Mouse (Mus musculus): ENCODE results near the gene Ear1. TPM values are rescaled to one million over a fixed set of nuclear protein-coding genes. Genes with fewer than 3 reads are reported as not detected.
"Not testable (repeated sequence)": the region's sequence is repeated elsewhere in the genome, so short reads cannot be mapped to it uniquely, and the experiment has no call there.

The Ear1 gene
- polyA plus RNA-seq (2015; fragmentation: Nextera tagmentation; extraction: Ambion mirVana) = 16.2 and 16.7 TPM in 2 replicates

- not testable (repeated sequence) for H3K4me3 ChIP-seq (ENCODE audit: low read depth, low read length); H3K4me2 ChIP-seq (ENCODE audit: low read depth, low read length); H3K36me3 ChIP-seq (ENCODE audit: control insufficient read depth, insufficient read depth); ATAC-seq (ENCODE audit: low read depth); H3K9me3 ChIP-seq (replicated peaks; ENCODE audit: control insufficient read depth, low read length); H3K27ac ChIP-seq (ENCODE audit: low read length); H3K9ac ChIP-seq (ENCODE audit: low read depth, low read length); H3K27me3 ChIP-seq (ENCODE audit: control insufficient read depth, insufficient read depth, low read depth, low read length); H3K4me1 ChIP-seq (ENCODE audit: control insufficient read depth, low read depth, low read length)
- 84% methylated on average over 3 of the region's 3 CpGs for WGBS (ENCODE audit: insufficient replicate concordance)
These were observed at the start of gene Ear1 for GRCm38 (mm10) chr14:43875417-43875816. TSS of gene Ear1 (minus strand) at chr14:43875517.

GRCm38 (mm10) chr14:43924688-43925403 is 49.5 kb upstream of the Ear1 start, which contains the start of gene Gm8113:
TSS of gene Gm8113 (plus strand) at chr14:43925390.
- not testable (repeated sequence) for H3K4me1 ChIP-seq (ENCODE audit: control insufficient read depth, low read depth, low read length); H3K36me3 ChIP-seq (ENCODE audit: control insufficient read depth, insufficient read depth); H3K27me3 ChIP-seq (ENCODE audit: control insufficient read depth, insufficient read depth, low read depth, low read length); H3K9me3 ChIP-seq (replicated peaks; ENCODE audit: control insufficient read depth, low read length)
- Histone ChIP-seq H3K9ac (ENCODE audit: low read depth, low read length) (peak within 1 kb of the TSS; percentile 64), H3K4me3 (ENCODE audit: low read depth, low read length) (peak within 1 kb of the TSS; percentile 67), H3K27ac (ENCODE audit: low read length) (peak within 1 kb of the TSS; percentile 67), H3K4me2 (ENCODE audit: low read depth, low read length) (peak within 1 kb of the TSS; percentile 70)
- ATAC-seq (ENCODE audit: low read depth) = peak; percentile 85
- 9% methylated on average over 10 of the region's 10 CpGs for WGBS (ENCODE audit: insufficient replicate concordance)

- H3K27me3 ChIP-seq (ENCODE audit: control insufficient read depth, insufficient read depth, low read depth, low read length); H3K36me3 ChIP-seq (ENCODE audit: control insufficient read depth, insufficient read depth); H3K4me2 ChIP-seq (ENCODE audit: low read depth, low read length); ATAC-seq (ENCODE audit: low read depth); H3K27ac ChIP-seq (ENCODE audit: low read length); H3K4me1 ChIP-seq (ENCODE audit: control insufficient read depth, low read depth, low read length); H3K9ac ChIP-seq (ENCODE audit: low read depth, low read length); H3K9me3 ChIP-seq (replicated peaks; ENCODE audit: control insufficient read depth, low read length); H3K4me3 ChIP-seq (ENCODE audit: low read depth, low read length): not testable (repeated sequence)
- 67% methylated on average over 3 of the region's 3 CpGs for WGBS (ENCODE audit: insufficient replicate concordance)
These were observed 48.1 kb upstream of the Ear1 start, which contains the start of gene Ear10 for GRCm38 (mm10) chr14:43923459-43923858. TSS of gene Ear10 (minus strand) at chr14:43923559.

- not testable (repeated sequence) for H3K9ac ChIP-seq (ENCODE audit: low read depth, low read length); H3K4me3 ChIP-seq (ENCODE audit: low read depth, low read length); H3K36me3 ChIP-seq (ENCODE audit: control insufficient read depth, insufficient read depth)
These were observed 42.9 kb upstream of the Ear1 start for GRCm38 (mm10) chr14:43918214-43918613.

GRCm38 (mm10) chr14:43898577-43898976 is 23.3 kb upstream of the Ear1 start:
- not testable (repeated sequence) for H3K4me3 ChIP-seq (ENCODE audit: low read depth, low read length); H3K4me1 ChIP-seq (ENCODE audit: control insufficient read depth, low read depth, low read length); H3K4me2 ChIP-seq (ENCODE audit: low read depth, low read length); H3K9me3 ChIP-seq (replicated peaks; ENCODE audit: control insufficient read depth, low read length); H3K27me3 ChIP-seq (ENCODE audit: control insufficient read depth, insufficient read depth, low read depth, low read length); H3K27ac ChIP-seq (ENCODE audit: low read length); ATAC-seq (ENCODE audit: low read depth); H3K9ac ChIP-seq (ENCODE audit: low read depth, low read length); H3K36me3 ChIP-seq (ENCODE audit: control insufficient read depth, insufficient read depth)
- WGBS (ENCODE audit: insufficient replicate concordance) = 64% methylated on average over 3 of the region's 3 CpGs

More at GRCm38 (mm10) chr14:43918214-43918613, 42.9 kb upstream of the Ear1 start:
- not testable (repeated sequence) for H3K27ac ChIP-seq (ENCODE audit: low read length); H3K4me2 ChIP-seq (ENCODE audit: low read depth, low read length); H3K4me1 ChIP-seq (ENCODE audit: control insufficient read depth, low read depth, low read length); H3K27me3 ChIP-seq (ENCODE audit: control insufficient read depth, insufficient read depth, low read depth, low read length); H3K9me3 ChIP-seq (replicated peaks; ENCODE audit: control insufficient read depth, low read length); ATAC-seq (ENCODE audit: low read depth)

- not testable (repeated sequence) for H3K9ac ChIP-seq (ENCODE audit: low read depth, low read length); H3K4me3 ChIP-seq (ENCODE audit: low read depth, low read length); H3K9me3 ChIP-seq (replicated peaks; ENCODE audit: control insufficient read depth, low read length); H3K4me1 ChIP-seq (ENCODE audit: control insufficient read depth, low read depth, low read length); H3K4me2 ChIP-seq (ENCODE audit: low read depth, low read length); H3K36me3 ChIP-seq (ENCODE audit: control insufficient read depth, insufficient read depth); ATAC-seq (ENCODE audit: low read depth); H3K27me3 ChIP-seq (ENCODE audit: control insufficient read depth, insufficient read depth, low read depth, low read length); H3K27ac ChIP-seq (ENCODE audit: low read length)
- 13% methylated on average over 1 of the region's 2 CpGs for WGBS (ENCODE audit: insufficient replicate concordance)
These were observed 20.0 kb upstream of the Ear1 start for GRCm38 (mm10) chr14:43895357-43895756.

GRCm38 (mm10) chr14:43891288-43891687 is 16.0 kb upstream of the Ear1 start:
- not testable (repeated sequence) for H3K27me3 ChIP-seq (ENCODE audit: control insufficient read depth, insufficient read depth, low read depth, low read length); H3K36me3 ChIP-seq (ENCODE audit: control insufficient read depth, insufficient read depth); H3K4me1 ChIP-seq (ENCODE audit: control insufficient read depth, low read depth, low read length); H3K9me3 ChIP-seq (replicated peaks; ENCODE audit: control insufficient read depth, low read length); ATAC-seq (ENCODE audit: low read depth); H3K27ac ChIP-seq (ENCODE audit: low read length); H3K4me2 ChIP-seq (ENCODE audit: low read depth, low read length); H3K9ac ChIP-seq (ENCODE audit: low read depth, low read length); H3K4me3 ChIP-seq (ENCODE audit: low read depth, low read length)
- WGBS (ENCODE audit: insufficient replicate concordance) = 73% methylated on average over 1 of the region's 1 CpGs

- H3K4me1 ChIP-seq (ENCODE audit: control insufficient read depth, low read depth, low read length); H3K36me3 ChIP-seq (ENCODE audit: control insufficient read depth, insufficient read depth); H3K9me3 ChIP-seq (replicated peaks; ENCODE audit: control insufficient read depth, low read length); H3K27ac ChIP-seq (ENCODE audit: low read length); H3K4me3 ChIP-seq (ENCODE audit: low read depth, low read length); ATAC-seq (ENCODE audit: low read depth); H3K9ac ChIP-seq (ENCODE audit: low read depth, low read length); H3K4me2 ChIP-seq (ENCODE audit: low read depth, low read length); H3K27me3 ChIP-seq (ENCODE audit: control insufficient read depth, insufficient read depth, low read depth, low read length): not testable (repeated sequence)
- 32% methylated on average over 1 of the region's 1 CpGs for WGBS (ENCODE audit: insufficient replicate concordance)
These were observed 10.9 kb upstream of the Ear1 start for GRCm38 (mm10) chr14:43886235-43886634.

GRCm38 (mm10) chr14:43879966-43880545 is 4.7 kb upstream of the Ear1 start:
- not testable (repeated sequence) for H3K9ac ChIP-seq (ENCODE audit: low read depth, low read length); H3K27ac ChIP-seq (ENCODE audit: low read length); H3K36me3 ChIP-seq (ENCODE audit: control insufficient read depth, insufficient read depth); H3K9me3 ChIP-seq (replicated peaks; ENCODE audit: control insufficient read depth, low read length); H3K4me1 ChIP-seq (ENCODE audit: control insufficient read depth, low read depth, low read length); H3K4me3 ChIP-seq (ENCODE audit: low read depth, low read length); H3K27me3 ChIP-seq (ENCODE audit: control insufficient read depth, insufficient read depth, low read depth, low read length); H3K4me2 ChIP-seq (ENCODE audit: low read depth, low read length)
- peak; percentile 75 for ATAC-seq (ENCODE audit: low read depth)
- WGBS (ENCODE audit: insufficient replicate concordance) = 12% methylated on average over 5 of the region's 5 CpGs
